Mouse (Mus musculus): ENCODE measurements around the gene Srrm1. TPM values are rescaled to one million over a fixed set of nuclear protein-coding genes. Genes with fewer than 3 reads are reported as not detected.

Gene Srrm1
- polyA plus RNA-seq, 1 experiment from 2014 or later = 207 TPM

DNA sequence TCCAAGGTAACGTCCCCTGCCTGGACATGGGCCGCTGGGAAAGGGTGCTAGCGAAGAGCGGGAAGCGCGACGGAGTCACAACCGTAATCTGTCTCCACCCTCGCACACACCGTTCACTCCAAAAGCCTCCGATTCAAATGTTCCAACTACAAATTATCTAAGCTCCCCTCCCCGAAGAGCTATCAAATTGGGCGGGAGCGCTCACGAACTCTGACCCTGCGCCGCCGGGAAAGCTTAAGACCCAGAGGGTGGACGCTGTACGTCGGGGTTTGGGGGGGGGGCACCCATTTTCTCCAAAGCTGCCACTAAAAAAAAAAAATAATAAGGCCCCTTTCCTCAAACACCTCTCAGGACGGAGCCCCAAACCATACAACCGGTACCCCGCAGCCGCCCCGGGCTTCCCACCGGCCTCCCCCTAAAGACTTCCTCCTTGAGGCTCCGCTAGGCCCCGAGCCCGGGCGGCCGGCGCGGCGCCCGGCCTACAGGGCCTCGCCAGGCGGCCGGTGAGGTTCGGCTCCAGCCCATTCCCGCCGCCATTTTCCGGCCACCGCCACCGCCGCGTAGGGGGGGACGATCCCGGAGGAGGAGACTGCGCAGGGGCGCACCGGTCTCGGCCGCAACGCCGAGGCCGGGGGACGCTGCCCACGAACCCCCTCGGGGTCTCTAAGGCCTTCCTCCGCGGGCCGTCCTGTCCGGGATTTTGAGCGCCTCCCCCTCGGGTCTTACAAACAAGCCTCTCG, 625 bp downstream of the Srrm1 start:
- H3K4me2 ChIP-seq = peak overlapping the region; percentile 63

DNA sequence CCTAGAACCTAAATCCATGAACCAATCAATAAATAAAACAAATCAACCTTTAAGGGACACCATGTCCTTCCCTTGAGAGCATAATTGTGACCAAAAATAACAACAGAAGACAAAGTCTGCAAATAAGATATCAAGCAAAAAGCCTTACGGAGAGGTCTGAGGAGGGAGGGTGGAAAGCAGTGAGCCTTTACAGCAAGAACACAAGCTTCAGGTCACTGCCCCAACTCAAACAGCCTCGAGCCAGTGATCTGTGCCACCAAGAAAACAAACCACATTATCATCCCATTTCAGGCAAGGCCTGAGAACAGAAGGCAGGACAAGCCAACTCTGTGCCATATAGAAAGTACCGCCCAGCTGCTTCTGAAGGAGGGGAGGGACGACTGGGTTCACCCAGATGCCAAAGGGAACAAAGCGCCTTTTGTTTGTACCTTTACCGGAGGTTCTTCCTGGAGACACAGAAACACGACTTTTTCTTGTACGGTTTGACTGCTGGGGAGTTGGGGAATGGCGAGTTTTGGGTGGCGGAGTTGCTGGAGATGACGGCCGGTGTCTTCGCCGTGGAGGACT, 15.7 kb downstream of the Srrm1 start:
- Histone ChIP-seq H3K4me2 (no peak overlapping the region), H3K4me1 (no peaks in the 10 kb centered on the region), H3K36me3 (peaks cover 94% of the 10 kb centered on the region), H3K27me3 (no peaks in the 10 kb centered on the region), H3K4me3 (no peak overlapping the region), H3K9ac (no peak overlapping the region), H3K9me3 (no peaks in the 10 kb centered on the region), H3K27ac (no peak overlapping the region)
- no peak for ATAC-seq (ENCODE audit: insufficient number of reproducible peaks, low FRiP score, low TSS enrichment, low read depth)
- WGBS = 85% methylated on average over 14 of the region's 14 CpGs

More for the DNA sequence above, 625 bp downstream of the Srrm1 start:
- Histone ChIP-seq H3K27me3 (no peaks in the 10 kb centered on the region), H3K4me1 (peaks cover 21% of the 10 kb centered on the region), H3K36me3 (peaks cover 10% of the 10 kb centered on the region), H3K9ac (peak overlapping the region; percentile 96), H3K27ac (peak overlapping the region; percentile 98), H3K4me3 (peak overlapping the region; percentile 87), H3K9me3 (no peaks in the 10 kb centered on the region)
- 0 out of 2 replicates have a peak, but pooled peaks have one; percentile 4 for ATAC-seq (ENCODE audit: insufficient number of reproducible peaks, low FRiP score, low TSS enrichment, low read depth)
- WGBS = under 1% methylated on average over 66 of the region's 67 CpGs

DNA sequence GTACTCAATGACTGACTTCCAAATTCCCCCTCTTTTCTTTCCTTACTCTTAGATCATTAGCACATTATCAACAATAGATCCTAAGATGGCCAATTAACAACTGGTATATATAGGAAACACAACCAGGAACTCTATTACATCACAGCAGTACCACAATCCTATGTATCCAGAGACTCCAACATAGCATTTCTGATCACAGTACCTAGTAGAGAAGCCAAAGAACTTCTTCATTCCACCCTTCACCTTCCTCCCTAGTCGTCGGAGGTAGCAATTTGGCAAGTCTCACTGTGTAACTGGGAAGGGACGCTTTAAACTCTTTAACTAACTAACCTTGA, 17.1 kb downstream of the Srrm1 start:
- Histone ChIP-seq H3K9me3 (no peaks in the 10 kb centered on the region), H3K9ac (no peak overlapping the region), H3K27ac (no peak overlapping the region), H3K4me1 (no peaks in the 10 kb centered on the region), H3K4me3 (no peak overlapping the region), H3K4me2 (no peak overlapping the region), H3K27me3 (no peaks in the 10 kb centered on the region), H3K36me3 (peaks cover 95% of the 10 kb centered on the region)
- WGBS = 84% methylated on average over 3 of the region's 3 CpGs
- ATAC-seq (ENCODE audit: insufficient number of reproducible peaks, low FRiP score, low TSS enrichment, low read depth) = no peak

DNA sequence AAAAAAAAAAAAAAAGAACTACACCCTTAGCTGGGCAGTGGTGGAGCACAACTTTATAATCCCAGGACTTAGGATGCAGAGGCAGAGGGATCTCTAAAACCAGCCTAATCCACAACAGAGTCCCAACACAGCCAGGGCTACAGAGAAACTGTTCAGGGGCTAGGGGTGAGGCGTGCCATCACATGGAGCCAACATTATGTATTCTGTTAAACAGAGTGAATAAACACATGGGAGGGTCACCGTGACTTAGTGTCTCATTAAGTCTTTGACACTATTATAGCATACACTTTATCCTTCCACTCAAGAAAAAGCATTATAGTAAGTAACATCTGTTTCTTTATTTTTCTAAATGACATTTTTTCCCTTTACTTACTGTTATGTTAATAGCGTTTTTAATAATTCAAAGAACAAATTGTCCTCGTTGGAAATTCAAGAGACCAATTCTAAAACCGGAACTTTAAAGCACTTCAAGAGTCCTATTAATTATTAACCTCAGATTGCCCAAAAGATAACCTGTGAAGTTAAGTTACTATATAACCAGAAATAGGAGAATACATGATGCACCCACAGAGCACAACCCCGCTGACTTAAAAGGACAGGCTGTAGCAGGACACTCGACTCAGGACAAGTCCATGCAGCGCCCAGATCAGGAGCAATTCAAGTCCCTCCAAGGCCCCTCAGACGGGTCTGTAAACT, 17.6 kb downstream of the Srrm1 start:
- no peak for ATAC-seq (ENCODE audit: insufficient number of reproducible peaks, low FRiP score, low TSS enrichment, low read depth)
- no peak overlapping the region for H3K4me3 ChIP-seq
- no peak overlapping the region for H3K9ac ChIP-seq
- H3K4me2 ChIP-seq = no peak overlapping the region
- H3K36me3 ChIP-seq = peaks cover 93% of the 10 kb centered on the region
- WGBS = 86% methylated on average over 9 of the region's 9 CpGs
- no peaks in the 10 kb centered on the region for H3K9me3 ChIP-seq
- H3K4me1 ChIP-seq = no peaks in the 10 kb centered on the region
- no peaks in the 10 kb centered on the region for H3K27me3 ChIP-seq
- H3K27ac ChIP-seq = no peak overlapping the region

DNA sequence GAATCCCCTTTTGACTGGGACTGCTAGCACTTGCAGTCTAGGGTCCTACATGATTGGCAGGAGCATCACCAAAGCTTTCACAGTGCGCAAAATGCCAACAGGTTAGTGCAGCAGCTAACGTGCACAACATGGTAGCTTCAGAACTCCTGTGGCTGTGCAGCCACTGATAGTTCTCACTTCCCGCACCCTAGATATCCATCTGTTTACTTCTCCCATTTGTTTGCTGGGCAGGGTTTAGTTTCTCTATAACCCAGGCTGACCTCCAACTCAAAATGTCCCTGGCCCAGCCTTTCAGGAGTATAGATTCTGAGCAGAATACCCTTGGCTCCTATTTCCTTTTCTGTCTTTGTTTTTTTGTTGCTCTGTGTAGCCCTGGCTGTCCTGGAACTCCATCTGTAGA, 26.7 kb downstream of the Srrm1 start:
- Histone ChIP-seq H3K4me2 (no peak overlapping the region), H3K9me3 (no peaks in the 10 kb centered on the region), H3K4me1 (no peaks in the 10 kb centered on the region), H3K27me3 (no peaks in the 10 kb centered on the region), H3K9ac (no peak overlapping the region), H3K27ac (no peak overlapping the region), H3K4me3 (no peak overlapping the region), H3K36me3 (peaks cover 92% of the 10 kb centered on the region)
- WGBS = 87% methylated on average over 3 of the region's 3 CpGs
- ATAC-seq (ENCODE audit: insufficient number of reproducible peaks, low FRiP score, low TSS enrichment, low read depth) = no peak

DNA sequence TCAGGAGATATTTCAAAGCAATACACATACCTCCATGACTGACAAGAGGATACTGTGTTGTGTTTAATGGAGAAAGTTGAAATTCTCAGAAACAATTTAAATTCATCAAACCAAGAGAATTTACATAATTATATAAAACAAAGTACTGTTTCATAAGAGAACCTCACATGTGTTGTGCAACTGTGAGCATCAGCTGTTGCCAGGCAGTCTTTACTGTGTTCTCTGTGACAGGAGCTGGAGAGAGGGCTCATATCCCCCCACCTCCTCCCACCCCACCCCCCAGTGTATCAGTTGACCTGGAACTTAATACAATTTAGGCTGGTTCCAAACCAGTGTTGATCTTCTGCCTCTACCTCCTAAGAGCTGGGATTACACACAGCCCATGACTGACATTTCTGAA, 27.1 kb downstream of the Srrm1 start:
- H3K9ac ChIP-seq = no peak overlapping the region
- H3K27me3 ChIP-seq = no peaks in the 10 kb centered on the region
- no peak overlapping the region for H3K4me3 ChIP-seq
- H3K36me3 ChIP-seq = peaks cover 92% of the 10 kb centered on the region
- no peaks in the 10 kb centered on the region for H3K9me3 ChIP-seq
- no peak overlapping the region for H3K4me2 ChIP-seq
- H3K4me1 ChIP-seq = no peaks in the 10 kb centered on the region
- H3K27ac ChIP-seq = no peak overlapping the region
- ATAC-seq (ENCODE audit: insufficient number of reproducible peaks, low FRiP score, low TSS enrichment, low read depth) = no peak

DNA sequence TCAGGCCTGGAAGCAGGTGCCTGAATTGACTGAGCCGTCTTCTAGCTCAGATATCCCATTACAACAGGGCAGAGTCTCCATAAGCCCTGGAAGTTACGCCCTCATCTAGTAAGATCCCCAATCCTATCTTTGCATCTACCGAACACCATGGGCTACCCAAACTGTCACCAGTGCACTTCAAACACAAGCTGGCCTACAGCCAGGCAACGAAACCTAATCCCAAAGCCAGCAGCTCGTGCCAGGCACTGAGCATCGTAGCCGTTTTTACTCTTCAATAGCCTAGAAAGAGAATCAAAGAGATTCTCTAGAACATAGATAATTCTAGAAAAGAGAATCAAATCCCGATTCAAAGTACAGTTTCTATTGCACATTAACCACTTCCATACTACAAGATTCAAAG, 30.1 kb downstream of the Srrm1 start:
- H3K4me3 ChIP-seq = no peak overlapping the region
- no peak overlapping the region for H3K9ac ChIP-seq
- H3K4me2 ChIP-seq = no peak overlapping the region
- WGBS = 82% methylated on average over 8 of the region's 8 CpGs
- ATAC-seq (ENCODE audit: insufficient number of reproducible peaks, low FRiP score, low TSS enrichment, low read depth) = no peak
- peaks cover 92% of the 10 kb centered on the region for H3K36me3 ChIP-seq
- no peaks in the 10 kb centered on the region for H3K4me1 ChIP-seq
- H3K27me3 ChIP-seq = no peaks in the 10 kb centered on the region
- H3K9me3 ChIP-seq = no peaks in the 10 kb centered on the region
- H3K27ac ChIP-seq = no peak overlapping the region

DNA sequence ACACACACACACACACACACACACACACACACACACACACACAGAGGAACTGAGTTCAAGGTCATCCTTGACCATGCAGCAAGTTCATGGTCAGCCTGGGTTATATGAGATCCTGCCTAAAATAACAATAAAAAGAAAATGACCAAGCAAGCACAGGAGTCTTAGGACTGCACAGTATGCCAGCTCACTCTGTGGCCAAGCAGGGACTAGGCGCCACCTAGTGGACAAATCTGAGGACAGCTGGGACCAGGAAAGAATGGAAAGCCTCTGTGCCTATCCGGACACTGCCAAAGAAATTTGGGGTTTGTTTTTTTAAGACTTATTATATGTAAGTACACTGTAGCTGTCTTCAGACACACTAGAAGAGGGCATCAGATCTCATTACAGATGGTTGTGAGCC, 35.2 kb downstream of the Srrm1 start:
- WGBS = 23% methylated on average over 2 of the region's 2 CpGs
- Histone ChIP-seq H3K9me3 (no peaks in the 10 kb centered on the region), H3K4me1 (peaks cover 9% of the 10 kb centered on the region), H3K9ac (no peak overlapping the region), H3K4me2 (no peak overlapping the region), H3K27me3 (no peaks in the 10 kb centered on the region), H3K4me3 (no peak overlapping the region), H3K36me3 (peaks cover 80% of the 10 kb centered on the region), H3K27ac (no peak overlapping the region)
- ATAC-seq (ENCODE audit: insufficient number of reproducible peaks, low FRiP score, low TSS enrichment, low read depth) = peak; percentile 59

DNA sequence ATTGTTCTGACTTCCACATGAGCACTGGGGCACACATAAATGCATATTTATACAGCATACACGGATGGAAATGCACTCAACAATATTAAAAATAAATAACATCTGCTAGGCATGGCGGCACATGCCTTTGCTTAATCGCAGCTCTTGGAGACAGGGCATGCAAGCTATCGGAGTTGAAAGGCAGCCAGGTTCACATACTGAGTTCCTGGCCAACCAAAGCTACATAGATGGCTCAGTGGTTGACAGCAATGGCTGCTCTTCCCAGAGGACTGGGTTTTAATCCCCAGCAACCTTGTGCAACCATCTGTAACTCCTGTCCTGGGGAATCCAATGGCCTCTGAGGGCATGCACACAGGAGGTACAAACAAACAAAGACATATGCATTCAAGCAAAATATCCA, 35.6 kb downstream of the Srrm1 start:
- H3K27me3 ChIP-seq = no peaks in the 10 kb centered on the region
- no peak overlapping the region for H3K4me2 ChIP-seq
- no peak overlapping the region for H3K9ac ChIP-seq
- H3K4me3 ChIP-seq = no peak overlapping the region
- H3K4me1 ChIP-seq = peaks cover 13% of the 10 kb centered on the region
- no peak overlapping the region for H3K27ac ChIP-seq
- WGBS = 80% methylated on average over 4 of the region's 4 CpGs
- no peaks in the 10 kb centered on the region for H3K9me3 ChIP-seq
- no peak for ATAC-seq (ENCODE audit: insufficient number of reproducible peaks, low FRiP score, low TSS enrichment, low read depth)
- H3K36me3 ChIP-seq = peaks cover 76% of the 10 kb centered on the region

DNA sequence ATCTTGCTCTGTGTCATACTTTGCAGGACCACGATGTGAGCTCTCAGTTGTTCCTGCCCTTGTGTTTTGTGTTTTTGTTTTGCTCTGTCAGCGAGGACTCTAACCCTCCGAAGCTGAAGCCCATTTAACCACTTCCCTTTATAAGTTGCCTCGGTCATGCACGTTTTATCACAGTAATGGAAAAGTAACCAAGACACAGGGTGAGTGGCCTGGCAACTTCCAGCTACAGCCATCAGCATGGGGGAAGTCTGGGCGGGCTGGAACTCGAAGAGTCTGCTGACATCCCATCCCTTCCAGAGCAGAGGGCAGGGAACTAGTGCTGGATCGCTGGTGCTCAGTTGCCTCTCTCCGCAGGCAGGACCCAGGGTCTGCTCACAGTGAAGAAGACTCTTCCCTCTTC, 37.8 kb downstream of the Srrm1 start:
- no peak for ATAC-seq (ENCODE audit: insufficient number of reproducible peaks, low FRiP score, low TSS enrichment, low read depth)
- WGBS = 94% methylated on average over 9 of the region's 9 CpGs
- Histone ChIP-seq H3K36me3 (peaks cover 54% of the 10 kb centered on the region), H3K27me3 (no peaks in the 10 kb centered on the region), H3K4me2 (no peak overlapping the region), H3K4me3 (no peak overlapping the region), H3K9me3 (no peaks in the 10 kb centered on the region), H3K9ac (no peak overlapping the region), H3K4me1 (peaks cover 18% of the 10 kb centered on the region), H3K27ac (no peak overlapping the region)

DNA sequence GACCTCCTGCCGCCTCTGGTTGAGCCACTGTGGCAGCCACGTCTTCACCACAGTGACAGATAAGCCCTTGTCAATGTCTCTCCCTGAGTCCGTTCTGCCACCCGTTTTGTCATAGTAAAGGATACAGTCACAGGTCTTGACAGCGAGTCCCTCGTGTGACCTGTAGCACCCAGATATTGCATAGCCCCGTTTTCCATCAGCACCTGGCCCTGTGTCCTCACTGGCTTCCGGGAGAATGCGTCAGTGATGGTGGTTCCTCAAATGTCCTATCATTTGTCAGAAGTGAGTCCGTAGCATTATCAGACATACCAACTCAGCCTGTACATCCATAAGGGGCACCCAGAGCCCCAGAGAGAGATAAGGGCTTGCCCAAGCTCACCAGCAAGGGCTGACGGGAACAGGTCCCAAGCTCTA, 38.7 kb downstream of the Srrm1 start:
- no peak overlapping the region for H3K4me3 ChIP-seq

DNA sequence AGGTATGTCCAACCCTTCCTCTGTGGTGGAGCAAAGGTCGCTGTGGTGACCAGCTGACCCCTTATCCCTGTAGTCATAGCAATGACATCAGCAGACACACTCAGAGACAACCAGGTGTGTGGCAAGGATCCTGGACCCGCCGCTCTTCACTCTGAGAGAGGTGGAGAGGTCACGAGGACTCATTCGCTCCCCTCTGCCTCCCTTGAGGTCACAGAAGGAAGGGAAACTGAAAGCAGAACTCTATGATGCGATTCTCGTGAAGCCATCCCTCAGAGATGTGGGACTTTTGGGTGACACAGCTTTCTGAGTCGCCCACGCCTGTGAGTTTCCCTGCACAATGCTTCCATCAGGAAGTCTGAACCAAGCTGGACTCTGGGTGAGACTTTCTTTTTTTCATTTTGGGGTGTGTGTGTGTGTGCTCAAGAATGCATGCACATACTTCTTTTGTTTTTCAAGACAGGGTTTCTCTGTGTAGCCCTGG, 39.3 kb downstream of the Srrm1 start:
- H3K9me3 ChIP-seq = no peaks in the 10 kb centered on the region
- H3K36me3 ChIP-seq = peaks cover 39% of the 10 kb centered on the region
- 76% methylated on average over 9 of the region's 9 CpGs for WGBS
- H3K4me1 ChIP-seq = peaks cover 29% of the 10 kb centered on the region
- no peak for ATAC-seq (ENCODE audit: insufficient number of reproducible peaks, low FRiP score, low TSS enrichment, low read depth)
- no peak overlapping the region for H3K4me3 ChIP-seq
- no peak overlapping the region for H3K4me2 ChIP-seq
- H3K27me3 ChIP-seq = no peaks in the 10 kb centered on the region
- no peak overlapping the region for H3K9ac ChIP-seq
- H3K27ac ChIP-seq = peak overlapping the region; percentile 34; the same call in 1 of the 2 replicates

More for the DNA sequence above, 38.7 kb downstream of the Srrm1 start:
- ATAC-seq (ENCODE audit: insufficient number of reproducible peaks, low FRiP score, low TSS enrichment, low read depth) = no peak
- 84% methylated on average over 11 of the region's 11 CpGs for WGBS
- H3K4me2 ChIP-seq = no peak overlapping the region
- peaks cover 23% of the 10 kb centered on the region for H3K4me1 ChIP-seq
- no peaks in the 10 kb centered on the region for H3K27me3 ChIP-seq
- no peaks in the 10 kb centered on the region for H3K9me3 ChIP-seq
- no peak overlapping the region for H3K9ac ChIP-seq
- H3K27ac ChIP-seq = peak overlapping the region; percentile 34; the same call in 1 of the 2 replicates
- peaks cover 46% of the 10 kb centered on the region for H3K36me3 ChIP-seq

All from limb, embryonic 15.5 days (tissue).